Mouse (Mus musculus): Measurements from ENCODE around the gene Fcamr. TPM values are rescaled to one million over a fixed set of nuclear protein-coding genes. Genes with fewer than 3 reads are reported as not detected.

Fcamr gene
- total RNA-seq, 2 experiments from 2014 or later, result not detected

GRCm38 (mm10) chr1:130798037-130798436 is 2.7 kb upstream of the Fcamr start:
- intact Hi-C loops (cut with DNase I; ENCODE audit: low total_unique reads), result no loop called here
- DNase-seq, result no peak

GRCm38 (mm10) chr1:130798551-130798950 is 2.2 kb upstream of the Fcamr start:
- intact Hi-C loops (cut with DNase I; ENCODE audit: low total_unique reads), result no loop called here
- DNase-seq, result no peak

- intact Hi-C loops (cut with DNase I; ENCODE audit: low total_unique reads), result no loop called here
Observed at GRCm38 (mm10) chr1:130799399-130799798, 1.3 kb upstream of the Fcamr start.

GRCm38 (mm10) chr1:130801511-130801910 is 809 bp downstream of the Fcamr start:
- intact Hi-C loops (cut with DNase I; ENCODE audit: low total_unique reads), result no loop called here
- no peak for DNase-seq

More at GRCm38 (mm10) chr1:130799399-130799798, 1.3 kb upstream of the Fcamr start:
- no peak for DNase-seq

- intact Hi-C loops (cut with DNase I; ENCODE audit: low total_unique reads), result no loop called here
- DNase-seq, result no peak
Observed at GRCm38 (mm10) chr1:130802976-130803375, 2.3 kb downstream of the Fcamr start.

- DNase-seq, result no peak
- intact Hi-C loops (cut with DNase I; ENCODE audit: low total_unique reads), result no loop called here
Observed at GRCm38 (mm10) chr1:130804279-130804678, 3.6 kb downstream of the Fcamr start.

- no peak for DNase-seq
- intact Hi-C loops (cut with DNase I; ENCODE audit: low total_unique reads), result no loop called here
Observed at GRCm38 (mm10) chr1:130810906-130811305, 10.2 kb downstream of the Fcamr start.

GRCm38 (mm10) chr1:130811316-130811715 is 10.6 kb downstream of the Fcamr start:
- no peak for DNase-seq
- intact Hi-C loops (cut with DNase I; ENCODE audit: low total_unique reads), result no loop called here

GRCm38 (mm10) chr1:130819737-130820136 is 19.0 kb downstream of the Fcamr start:
- intact Hi-C loops (cut with DNase I; ENCODE audit: low total_unique reads), result no loop called here
- no peak for DNase-seq

GRCm38 (mm10) chr1:130820316-130821148 is 19.8 kb downstream of the Fcamr start:
- no peak for DNase-seq
- intact Hi-C loops (cut with DNase I; ENCODE audit: low total_unique reads), result no loop called here

GRCm38 (mm10) chr1:130821149-130821471 is 20.4 kb downstream of the Fcamr start:
- intact Hi-C loops (cut with DNase I; ENCODE audit: low total_unique reads), result no loop called here
- DNase-seq, result no peak

GRCm38 (mm10) chr1:130821911-130822625 is 21.4 kb downstream of the Fcamr start:
- no peak for DNase-seq
- intact Hi-C loops (cut with DNase I; ENCODE audit: low total_unique reads), result no loop called here

GRCm38 (mm10) chr1:130826448-130826847 is 25.7 kb downstream of the Fcamr start, which contains the start of gene Pigr:
Pigr (plus strand) TSS chr1:130826684.
- intact Hi-C loops (cut with DNase I; ENCODE audit: low total_unique reads), result no loop called here

GRCm38 (mm10) chr1:130828656-130829055 is 28.0 kb downstream of the Fcamr start:
- DNase-seq, result no peak
- intact Hi-C loops (cut with DNase I; ENCODE audit: low total_unique reads), result no loop called here

More at GRCm38 (mm10) chr1:130826448-130826847, 25.7 kb downstream of the Fcamr start, which contains the start of gene Pigr:
- no peak for DNase-seq

GRCm38 (mm10) chr1:130829906-130830830 is 29.5 kb downstream of the Fcamr start:
- intact Hi-C loops (cut with DNase I; ENCODE audit: low total_unique reads), result no loop called here
- no peak for DNase-seq

GRCm38 (mm10) chr1:130832230-130833149 is 31.8 kb downstream of the Fcamr start:
- DNase-seq, result no peak

GRCm38 (mm10) chr1:130835161-130835936 is 34.6 kb downstream of the Fcamr start:
- intact Hi-C loops (cut with DNase I; ENCODE audit: low total_unique reads), result no loop called here
- DNase-seq, result no peak

More at GRCm38 (mm10) chr1:130832230-130833149, 31.8 kb downstream of the Fcamr start:
- intact Hi-C loops (cut with DNase I; ENCODE audit: low total_unique reads), result no loop called here

- intact Hi-C loops (cut with DNase I; ENCODE audit: low total_unique reads), result no loop called here
- DNase-seq, result no peak
Observed at GRCm38 (mm10) chr1:130838288-130838687, 37.6 kb downstream of the Fcamr start.

All from gastrocnemius, postnatal 14 days (tissue).